Mouse (Mus musculus) stomach, postnatal 0 days (tissue): Measurements from ENCODE around the gene Zfp672. TPM values are rescaled to one million over a fixed set of nuclear protein-coding genes. Genes with fewer than 3 reads are reported as not detected.

Experiments
- ATAC-seq: fragments of 200-750 bp; cut with Nextera tagmentation; 2 replicates; pipeline ENCODE4 v1.8.0; 2017; ENCODE audit not compliant: low FRiP score, low TSS enrichment
- DNase-seq: peaks from one replicate; pipeline ENCODE4 v3.0.0-alpha.2; 2016; ENCODE audit warnings: low spot score
- H3K27ac ChIP-seq: fragments of 300-500 bp; sonication (generic); replicated peaks from 2 replicates; pipeline ENCODE4 v1.5.1; 2014; ENCODE audit warnings: mild to moderate bottlenecking, control low read depth
- H3K27me3 ChIP-seq: fragments of 300-500 bp; sonication (generic); 2 replicates; pipeline ENCODE4 v1.6.1; 2014; ENCODE audit warnings: low read length; ENCODE audit not compliant: control insufficient read depth, insufficient read depth
- H3K36me3 ChIP-seq: fragments of 300-500 bp; sonication (generic); 2 replicates; pipeline ENCODE4 v1.6.1; 2014; ENCODE audit warnings: low read length, mixed read lengths; ENCODE audit not compliant: control insufficient read depth, insufficient read depth
- H3K4me1 ChIP-seq: fragments of 300-500 bp; sonication (generic); replicated peaks from 2 replicates; pipeline ENCODE4 v1.6.1; 2014; ENCODE audit warnings: antibody characterized with exemption; ENCODE audit not compliant: control insufficient read depth, insufficient read depth
- H3K4me2 ChIP-seq: fragments of 300-500 bp; sonication (generic); replicated peaks from 2 replicates; pipeline ENCODE4 v1.6.1; 2014; ENCODE audit warnings: low read depth, mild to moderate bottlenecking, control low read depth, moderate library complexity
- H3K4me3 ChIP-seq: fragments of 300-500 bp; sonication (generic); 2 replicates; pipeline ENCODE4 v1.5.1; 2014; ENCODE audit warnings: low read depth, low read length, control low read depth
- H3K9ac ChIP-seq: fragments of 300-500 bp; sonication (generic); 2 replicates; pipeline ENCODE4 v1.6.1; 2014; ENCODE audit warnings: mild to moderate bottlenecking, low read length, control low read depth, mixed read lengths
- H3K9me3 ChIP-seq: fragments of 300-500 bp; sonication (generic); 2 replicates; pipeline ENCODE4 v1.6.1; 2016; ENCODE audit warnings: low read length; ENCODE audit not compliant: control insufficient read depth
- CTCF ChIP-seq: IDR thresholded peaks from 2 replicates; pipeline ENCODE4 v1.5.1; 2016; ENCODE audit warnings: antibody characterized with exemption, low read depth, mild to moderate bottlenecking, moderate library complexity
- EP300 ChIP-seq: optimal IDR thresholded peaks from 2 replicates; pipeline ENCODE3; 2016; ENCODE audit warnings: antibody characterized with exemption
- WGBS: fragments of 180-500 bp; shearing (Covaris S2); extraction: QIAGEN DNeasy Blood & Tissue Kit; methylation state at CpG from one replicate; pipeline ENCODE4 v1.1.7; 2014; 5-methylcytosine and 5-hydroxymethylcytosine counted together
- polyA plus RNA-seq: library from polyadenylated mRNA; unstranded; fragments of >200 nt; fragmentation: Nextera tagmentation; extraction: Ambion mirVana; gene quantifications from 2 replicates; pipeline ENCODE4 v1.2.1, GENCODE M21; 2015

Gene Zfp672
- polyA plus RNA-seq, 1 experiment from 2014 or later = 78.4 TPM

GRCm38 (mm10) chr11:58322824-58323569, 7.1 kb downstream of the Zfp672 start:
- TF ChIP-seq CTCF (peak; percentile 34; the same call in 1 of the 2 replicates), EP300 (no peak)
- H3K9ac ChIP-seq = peak overlapping the region; percentile 86
- H3K4me3 ChIP-seq = peak overlapping the region; percentile 81
- ATAC-seq (peak; percentile 99), DNase-seq (peak; percentile 98)
- no peaks in the 10 kb centered on the region for H3K27me3 ChIP-seq
- H3K27ac ChIP-seq = peak overlapping the region; percentile 98
- H3K4me1 ChIP-seq = no peaks in the 10 kb centered on the region
- WGBS = 1% methylated on average over 59 of the region's 63 CpGs
- H3K36me3 ChIP-seq = no peaks in the 10 kb centered on the region; the same call in 1 of the 2 replicates
- peak overlapping the region; percentile 82 for H3K4me2 ChIP-seq
- H3K9me3 ChIP-seq = no peaks in the 10 kb centered on the region

- no peak overlapping the region for H3K4me2 ChIP-seq
- 0 out of 2 replicates have a peak, but pooled peaks have one; percentile 19 for ATAC-seq
Observed at GRCm38 (mm10) chr11:58316768-58317390, 13.3 kb downstream of the Zfp672 start.

GRCm38 (mm10) chr11:58316344-58316743, 13.8 kb downstream of the Zfp672 start:
- no peaks in the 10 kb centered on the region for H3K9me3 ChIP-seq
- DNase-seq = no peak
- H3K9ac ChIP-seq = no peak overlapping the region
- 85% methylated on average over 17 of the region's 17 CpGs for WGBS
- no peak for ATAC-seq
- no peak overlapping the region for H3K4me3 ChIP-seq
- H3K27me3 ChIP-seq = no peaks in the 10 kb centered on the region
- H3K27ac ChIP-seq = no peak overlapping the region
- no peak overlapping the region for H3K4me2 ChIP-seq
- no peak for TF ChIP-seq CTCF
- H3K36me3 ChIP-seq = peaks cover 6% of the 10 kb centered on the region
- no peaks in the 10 kb centered on the region for H3K4me1 ChIP-seq

More at GRCm38 (mm10) chr11:58316768-58317390, 13.3 kb downstream of the Zfp672 start:
- Histone ChIP-seq H3K36me3 (peaks cover 6% of the 10 kb centered on the region), H3K4me3 (no peak overlapping the region), H3K9me3 (no peaks in the 10 kb centered on the region), H3K4me1 (no peaks in the 10 kb centered on the region), H3K9ac (no peak overlapping the region), H3K27me3 (no peaks in the 10 kb centered on the region), H3K27ac (no peak overlapping the region)
- no peak for DNase-seq
- 78% methylated on average over 28 of the region's 28 CpGs for WGBS
- no peak for TF ChIP-seq EP300
- no peak for TF ChIP-seq CTCF

DNA sequence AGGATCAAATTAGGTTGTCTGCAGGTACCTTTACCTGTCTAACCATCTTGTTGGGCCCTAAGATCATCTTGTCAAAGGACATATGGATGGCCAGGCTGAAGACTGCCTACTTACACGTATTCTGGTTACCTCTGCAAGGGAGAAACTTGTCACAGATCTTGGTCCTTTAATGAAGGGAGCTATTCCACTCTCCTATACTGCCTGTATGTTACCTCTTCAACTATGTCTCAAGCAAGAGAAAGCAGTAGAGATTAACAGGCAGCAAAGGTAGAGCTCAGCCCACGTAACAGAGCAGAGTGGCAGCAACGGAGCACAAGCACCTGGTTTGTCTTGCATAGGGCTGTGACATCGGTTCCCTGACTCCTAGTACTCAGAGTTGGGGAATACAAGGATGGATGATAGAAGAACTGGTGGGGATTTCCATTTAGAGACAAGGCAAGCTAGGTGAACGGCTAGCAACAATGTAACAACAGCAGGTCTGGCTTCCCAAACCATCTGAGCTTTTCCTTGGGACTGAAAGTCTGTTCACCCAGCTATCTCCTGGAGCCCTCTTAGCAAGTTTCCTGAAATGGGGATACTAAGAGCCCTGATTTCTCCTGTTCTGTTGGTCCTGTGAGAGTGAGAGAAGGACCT, 14.5 kb downstream of the Zfp672 start:
- H3K4me1 ChIP-seq = no peaks in the 10 kb centered on the region
- no peak overlapping the region for H3K4me2 ChIP-seq
- H3K9me3 ChIP-seq = no peaks in the 10 kb centered on the region
- ATAC-seq (no peak), DNase-seq (no peak)
- peaks cover 6% of the 10 kb centered on the region for H3K36me3 ChIP-seq
- H3K27ac ChIP-seq = no peak overlapping the region
- no peak for TF ChIP-seq EP300
- no peak for TF ChIP-seq CTCF
- no peak overlapping the region for H3K9ac ChIP-seq
- 92% methylated on average over 5 of the region's 5 CpGs for WGBS
- H3K27me3 ChIP-seq = no peaks in the 10 kb centered on the region
- no peak overlapping the region for H3K4me3 ChIP-seq

GRCm38 (mm10) chr11:58314069-58314468, 16.1 kb downstream of the Zfp672 start:
- H3K36me3 ChIP-seq = peaks cover 6% of the 10 kb centered on the region
- H3K9ac ChIP-seq = no peak overlapping the region
- no peaks in the 10 kb centered on the region for H3K27me3 ChIP-seq
- no peaks in the 10 kb centered on the region for H3K4me1 ChIP-seq
- DNase-seq (no peak), ATAC-seq (no peak)
- no peak overlapping the region for H3K4me2 ChIP-seq
- TF ChIP-seq CTCF (no peak), EP300 (no peak)
- H3K9me3 ChIP-seq = no peaks in the 10 kb centered on the region
- no peak overlapping the region for H3K4me3 ChIP-seq
- no peak overlapping the region for H3K27ac ChIP-seq
- WGBS = 93% methylated on average over 6 of the region's 6 CpGs
